Mouse (Mus musculus) brain, embryonic 14.5 days (tissue): ENCODE results near the gene Bace1.

Experiments
- CTCF ChIP-seq: fragments of 200-500 bp; IDR thresholded peaks from 2 replicates; pipeline ENCODE4 v1.5.1; 2012; ENCODE audit warnings: inconsistent platforms, mild to moderate bottlenecking, moderate library complexity, borderline replicate concordance; ENCODE audit not compliant: insufficient read depth, insufficient read length; ENCODE audit errors: extremely low read depth
- POLR2A ChIP-seq: fragments of 200-500 bp; IDR thresholded peaks from 2 replicates; pipeline ENCODE4 v1.6.1; 2012; ENCODE audit warnings: mild to moderate bottlenecking, inconsistent platforms, borderline replicate concordance; ENCODE audit not compliant: poor library complexity, insufficient read depth, insufficient read length, severe bottlenecking; ENCODE audit errors: extremely low read depth

DNA sequence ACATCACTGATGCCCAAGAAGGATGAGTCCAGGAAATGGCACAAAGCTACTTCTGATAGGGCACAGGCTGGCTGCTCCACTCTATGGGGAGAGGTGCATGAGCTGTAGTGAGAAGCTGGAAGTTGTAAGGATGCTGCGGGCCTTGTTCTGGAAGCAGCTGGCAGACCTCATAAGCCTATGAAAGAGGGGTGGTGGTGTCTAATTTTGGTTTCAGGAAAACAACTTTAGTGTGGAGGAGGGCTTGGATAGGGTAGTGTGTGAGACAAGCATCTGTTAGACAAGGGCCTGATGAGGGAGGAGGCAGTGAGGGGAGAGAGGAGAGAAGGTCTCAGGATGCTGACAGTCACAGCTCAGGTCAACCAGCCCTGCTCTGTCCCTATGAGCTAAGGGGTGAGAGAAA, 5.4 kb downstream of the Bace1 start:
- TF ChIP-seq CTCF (no peak), POLR2A (no peak)
